In the genomic region with DNA sequence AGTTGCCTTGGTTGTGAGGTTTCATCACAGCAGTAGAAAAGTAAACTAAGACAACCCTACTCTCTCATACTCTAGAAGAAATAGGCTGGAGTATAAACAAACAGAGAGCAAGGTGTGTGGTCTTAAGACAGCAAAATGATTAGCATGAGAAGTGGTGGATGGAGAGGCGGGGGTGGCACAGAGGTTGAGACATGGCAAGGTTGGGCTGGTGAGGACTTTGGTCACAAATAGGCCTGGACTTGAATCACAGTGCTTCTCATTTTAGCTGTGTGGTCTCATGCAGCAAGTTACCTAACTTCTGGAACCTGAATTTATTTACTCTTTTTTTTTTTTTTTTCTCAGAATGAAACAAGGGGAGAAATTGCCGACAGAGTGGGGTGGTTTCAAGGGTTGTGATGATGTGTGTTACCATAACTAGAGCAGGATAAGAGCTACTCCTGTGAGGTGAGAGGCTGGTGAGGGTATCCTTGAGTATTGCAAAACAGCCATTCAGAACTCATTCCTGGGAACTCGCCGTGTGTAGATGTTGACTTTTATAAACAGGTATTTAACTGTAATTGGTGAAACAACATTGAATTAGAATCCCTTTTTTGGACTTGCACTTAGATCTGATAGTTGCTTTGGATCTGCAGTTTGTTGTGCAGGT, we compare ENCODE assay signal across 27 mouse cellular contexts. TPM values are rescaled to one million over a fixed set of nuclear protein-coding genes. Genes with fewer than 3 reads are reported as not detected.
DNase-seq lines count a peak whose midpoint lies in the region; ATAC-seq and TF ChIP-seq lines count a peak whose summit lies in the region.
"Had no signal": no experiment of that assay in that cellular context is flagged by ENCODE, and none has a peak within 500 bp of the region (broad histone marks: within the 10 kb centered on the region; RNA-seq: fewer than 3 reads in every experiment).

No protein-coding gene starts in this region.

- no peak overlapping the region for H3K4me3 ChIP-seq in liver, adult 2 months (ENCODE audit: insufficient read depth, low read depth, low read length)
- H3K4me3 ChIP-seq in lung, postnatal 0 days (ENCODE audit: low read depth, low read length): no peak overlapping the region
- H3K4me3 ChIP-seq: embryonic facial prominence, embryonic 12.5 days; embryonic facial prominence, embryonic 15.5 days; gastrocnemius, adult 2 months; heart, embryonic 12.5 days; heart, embryonic 15.5 days had no signal

- peaks cover 6% of the 10 kb centered on the region for H3K4me1 ChIP-seq in liver, adult 2 months (ENCODE audit: control insufficient read depth, insufficient read depth, low read length)
- peaks cover 17% of the 10 kb centered on the region for H3K4me1 ChIP-seq in lung, postnatal 0 days (ENCODE audit: insufficient read depth, low read depth, low read length)

- peak; percentile 44 for DNase-seq in liver, adult 2 months (ENCODE audit: extremely low read depth, low read depth, low spot score)
- DNase-seq in liver: no peak
- peak; percentile 83 for DNase-seq in lung, postnatal 0 days (ENCODE audit: low spot score)
- DNase-seq in lung, postnatal 25 days (ENCODE audit: low spot score): peak; percentile 84
- no peak for DNase-seq in left cerebral cortex, postnatal 14 days (ENCODE audit: low spot score in 2 of 2)
- no peak for DNase-seq in cerebellum, adult 18-20 months
- DNase-seq in thymus, postnatal 14 days: no peak
- DNase-seq: adrenal gland, postnatal 10 days; adrenal gland, postnatal 36 days; B cell, adult 2 months; cerebellum, adult 2 months; cerebellum, adult 9-11 months; cerebellum, postnatal 25 days; forebrain, postnatal 0 days; gastrocnemius, adult 2 months; gastrocnemius, postnatal 14 days; heart, adult 18-20 months; heart, postnatal 10 days; heart, postnatal 4 days had no signal

- TF ChIP-seq CTCF in liver, adult 2 months (IDR thresholded peaks at IDR 0.05; ENCODE audit: low read depth, low read length): no peak
- no peak for TF ChIP-seq CTCF in lung, postnatal 0 days (IDR thresholded peaks at IDR 0.05)

- no peaks in the 10 kb centered on the region for H3K9me3 ChIP-seq in lung, postnatal 0 days (ENCODE audit: low read length)
- H3K9me3 ChIP-seq: embryonic facial prominence, embryonic 12.5 days; embryonic facial prominence, embryonic 15.5 days; heart, embryonic 12.5 days; heart, embryonic 15.5 days had no signal

- no peaks in the 10 kb centered on the region for H3K36me3 ChIP-seq in liver, adult 2 months (ENCODE audit: control insufficient read depth, insufficient read depth, low read length)
- H3K36me3 ChIP-seq in lung, postnatal 0 days (ENCODE audit: insufficient read depth, low read length): no peaks in the 10 kb centered on the region

- H3K27me3 ChIP-seq in liver, adult 2 months (ENCODE audit: control insufficient read depth, insufficient read depth, low read length): no peaks in the 10 kb centered on the region
- no peaks in the 10 kb centered on the region for H3K27me3 ChIP-seq in lung, postnatal 0 days (replicated peaks; ENCODE audit: insufficient read depth, low read length)
- H3K27me3 ChIP-seq: CH12.LX; embryonic facial prominence, embryonic 12.5 days; embryonic facial prominence, embryonic 15.5 days; heart, embryonic 12.5 days; heart, embryonic 15.5 days; Patski had no signal

- H3K4me2 ChIP-seq in lung, postnatal 0 days (replicated peaks; ENCODE audit: low read depth, low read length): no peak overlapping the region
- H3K4me2 ChIP-seq: embryonic facial prominence, embryonic 12.5 days; embryonic facial prominence, embryonic 15.5 days; heart, embryonic 12.5 days; heart, embryonic 15.5 days; hindbrain, embryonic 14.5 days had no signal

- no peak overlapping the region for H3K27ac ChIP-seq in liver, adult 2 months (replicated peaks; ENCODE audit: insufficient read depth, low read depth, low read length)
- no peak overlapping the region for H3K27ac ChIP-seq in lung, postnatal 0 days (ENCODE audit: low read length)
- H3K27ac ChIP-seq: embryonic facial prominence, embryonic 12.5 days; embryonic facial prominence, embryonic 15.5 days; gastrocnemius, adult 2 months; heart, embryonic 15.5 days; hindbrain, embryonic 14.5 days had no signal

- H3K79me2 ChIP-seq in liver, adult 2 months (ENCODE audit: control insufficient read depth, insufficient read depth, low read length): no peaks in the 10 kb centered on the region

- TF ChIP-seq POLR2A in liver, adult 2 months (IDR thresholded peaks at IDR 0.05; ENCODE audit: extremely low read depth, insufficient read depth, low read length): no peak

- WGBS in liver, adult 2 months: 48% methylated on average over 4 of the region's 4 CpGs
- WGBS in lung, postnatal 0 days: 55% methylated on average over 4 of the region's 4 CpGs

- H3K9ac ChIP-seq in liver, adult 2 months (ENCODE audit: low read depth, low read length): no peak overlapping the region
- no peak overlapping the region for H3K9ac ChIP-seq in lung, postnatal 0 days (replicated peaks; ENCODE audit: low read depth)
- H3K9ac ChIP-seq: embryonic facial prominence, embryonic 12.5 days; embryonic facial prominence, embryonic 15.5 days; forebrain, postnatal 0 days; heart, embryonic 12.5 days; heart, embryonic 15.5 days; hindbrain, embryonic 14.5 days had no signal

- peak; percentile 92 for ATAC-seq in lung, postnatal 0 days
- ATAC-seq: forebrain, embryonic 14.5 days; forebrain, postnatal 0 days; Patski had no signal

- intact Hi-C loops in left cerebral cortex, postnatal 14 days (cut with DNase I): no loop called here

- TF ChIP-seq EP300 in lung, postnatal 0 days (IDR thresholded peaks at IDR 0.05): peak; percentile 93

RNA-seq across cellular contexts. Expression of a gene that starts 22.6 kb away (rescaled TPM):
- total RNA-seq in liver, adult 2 months (2014; rRNA removed): 3.4 and 3.9 TPM in 2 replicates
- 1.3 TPM in 2 replicates for polyA plus RNA-seq in liver, adult 2 months (2012; rRNA removed)
- polyA plus RNA-seq in lung, postnatal 0 days (2015; fragmentation: Nextera tagmentation; extraction: Ambion mirVana): 22.5 and 23.7 TPM in 2 replicates
- total RNA-seq in left cerebral cortex, postnatal 14 days (2021): 10 to 100 TPM; 17.2 to 18.5 TPM

RNA-seq across cellular contexts. Expression of a gene that starts 52.5 kb away (rescaled TPM):
- total RNA-seq in liver, adult 2 months (2014; rRNA removed): 68.9 and 94.2 TPM in 2 replicates
- polyA plus RNA-seq in liver, adult 2 months (2012; rRNA removed): 140 and 164 TPM in 2 replicates
- polyA plus RNA-seq in lung, postnatal 0 days (2015; fragmentation: Nextera tagmentation; extraction: Ambion mirVana): 164 and 167 TPM in 2 replicates
- total RNA-seq in left cerebral cortex, postnatal 14 days (2021): 10 to 100 TPM; 50.6 to 53.7 TPM

Comparison
In these comparisons a context has a peak if more than half of its experiments do, and no peak if none do; other contexts are left out.
1. DNase-seq: peak in liver, adult 2 months (single experiment), lung, postnatal 0 days (single experiment) and lung, postnatal 25 days (single experiment); none in liver (single experiment), left cerebral cortex, postnatal 14 days (0 of 2), cerebellum, adult 18-20 months (0 of 2) and thymus, postnatal 14 days (single experiment).